Mouse (Mus musculus) WW6 (cell line): ENCODE data around the gene Gm49711.
"Not testable (repeated sequence)": the region's sequence is repeated elsewhere in the genome, so short reads cannot be mapped to it uniquely, and the experiment has no call there.

ENCODE experiments used
- DNase-seq: peaks from one replicate; pipeline ENCODE4 v3.0.0-alpha.2; 2013; ENCODE audit warnings: low read depth, low spot score

The Gm49711 gene

DNA sequence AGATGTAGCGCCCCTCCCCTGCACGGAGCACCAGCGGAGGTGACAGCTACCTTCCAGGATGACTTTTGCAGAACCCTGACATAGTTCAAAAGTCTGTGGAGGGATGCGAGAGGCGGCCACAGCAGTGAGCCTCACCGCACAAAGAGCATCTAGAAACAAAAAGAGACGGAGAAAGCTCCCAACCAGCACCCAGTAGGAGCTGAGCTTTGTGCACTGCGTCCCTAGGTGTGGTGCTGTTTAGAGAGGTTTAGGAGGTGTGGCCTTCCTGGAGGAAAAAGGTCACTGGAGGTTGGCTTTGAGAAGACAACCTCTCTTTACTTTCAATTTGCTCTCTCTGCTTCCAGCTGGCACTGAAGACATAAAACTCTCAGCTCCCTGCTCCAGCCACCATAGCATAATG, 121.2 kb downstream of the Gm49711 start:
- DNase-seq, result no peak

DNA sequence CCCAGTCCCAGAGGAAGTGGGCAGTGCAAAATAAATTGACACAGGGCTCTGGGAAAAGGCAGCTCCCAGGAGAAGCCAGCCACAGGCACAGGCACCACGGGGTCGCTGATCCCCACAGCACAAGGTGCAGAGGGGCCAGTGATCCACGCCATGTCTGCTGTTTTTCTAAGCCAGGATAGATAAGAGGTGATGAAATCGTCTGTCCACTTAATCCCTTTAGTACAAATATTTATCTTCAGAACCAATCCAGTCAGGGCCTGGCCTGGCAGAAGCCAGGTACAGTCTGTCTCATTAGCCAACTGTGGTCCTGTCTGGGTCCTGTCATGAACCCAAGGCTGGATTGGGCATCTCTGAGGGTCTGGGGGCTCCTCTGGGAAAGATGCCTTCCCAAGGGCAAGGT, 125.4 kb downstream of the Gm49711 start:
- DNase-seq, result no peak

DNA sequence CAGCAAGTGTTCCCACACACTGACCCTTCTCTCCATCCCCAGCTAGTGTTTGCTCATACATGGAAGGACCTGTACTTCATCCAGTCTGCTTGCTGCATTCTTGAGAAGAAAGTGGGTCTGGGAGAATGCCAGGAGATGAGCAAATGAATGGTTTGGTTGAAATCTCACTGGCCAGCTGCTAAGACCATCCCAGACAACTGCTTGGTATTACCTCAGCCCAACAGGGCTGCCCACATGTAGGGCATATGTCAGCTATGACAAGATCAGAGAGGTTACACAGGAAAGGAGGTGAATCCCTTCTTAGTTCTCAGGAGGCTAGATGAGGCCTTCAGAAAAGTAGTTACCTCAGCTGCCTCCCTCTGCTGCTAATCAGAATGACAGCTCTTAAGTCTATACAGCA, 132.5 kb downstream of the Gm49711 start:
- DNase-seq, result no peak

DNA sequence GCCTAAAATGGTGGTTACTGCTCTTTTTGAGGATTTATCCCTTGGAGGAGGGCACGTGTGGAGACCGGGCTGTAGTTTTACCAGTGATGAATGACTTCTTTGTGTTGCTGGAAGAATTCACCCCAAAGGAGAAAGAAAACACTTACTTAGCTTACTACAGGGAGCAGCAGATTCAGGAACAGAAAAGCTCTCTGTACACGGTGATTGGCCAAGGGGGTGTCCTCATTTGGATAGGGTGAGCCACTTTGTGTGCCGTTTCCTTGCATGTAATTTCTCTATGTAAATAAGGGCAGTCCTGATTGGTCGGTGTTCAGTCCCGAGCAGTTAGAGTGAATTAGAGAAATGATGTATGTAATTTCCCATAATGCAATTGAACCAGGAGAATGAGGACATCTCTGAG, 137.0 kb downstream of the Gm49711 start:
- no peak for DNase-seq

DNA sequence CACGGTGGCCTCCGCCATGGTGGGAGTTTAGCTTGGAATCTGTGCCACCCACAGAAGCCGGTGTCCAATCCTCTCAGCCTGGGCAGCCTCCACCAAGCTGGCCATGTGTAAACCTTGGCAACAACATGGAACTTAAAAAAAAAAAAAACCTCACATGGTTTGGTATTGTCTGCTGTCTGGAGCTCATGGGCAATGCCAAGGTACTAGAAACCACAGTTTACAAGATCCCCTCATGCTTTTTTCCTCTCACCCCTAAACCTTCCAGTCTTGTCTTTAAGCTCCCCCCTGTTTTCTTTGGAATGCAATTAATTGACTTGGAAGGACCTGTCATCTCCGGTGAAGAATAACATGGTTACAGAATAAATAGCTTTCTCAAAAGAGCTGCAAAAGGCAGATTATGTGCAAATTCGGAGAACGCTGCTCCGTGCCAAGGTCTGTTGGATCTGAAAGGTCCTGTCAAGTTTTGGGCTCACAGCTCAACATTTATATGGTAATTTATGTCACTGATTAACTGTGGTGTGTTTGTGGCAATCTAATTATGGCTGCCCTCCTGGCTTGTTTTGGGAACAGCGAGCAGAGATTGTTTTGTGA, 138.7 kb downstream of the Gm49711 start:
- no peak for DNase-seq

DNA sequence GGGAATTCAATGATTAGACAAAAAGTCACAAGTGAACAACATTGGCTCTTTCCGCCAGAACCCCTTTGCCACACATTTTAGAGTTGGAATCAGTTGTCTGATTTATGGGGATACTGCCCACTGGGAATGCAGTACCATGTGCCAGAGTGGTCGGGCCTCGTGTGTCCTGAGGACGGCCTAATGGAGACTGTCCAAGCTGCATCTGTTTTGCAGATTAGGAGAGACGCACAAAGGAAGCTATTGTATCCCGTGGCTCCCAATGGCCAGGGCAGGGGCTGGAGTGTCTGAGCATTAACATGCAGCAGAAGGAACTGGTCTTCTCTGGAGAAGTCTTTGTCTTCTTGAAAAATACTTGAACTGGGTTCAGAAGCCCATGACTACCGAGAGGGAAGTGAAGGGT, 142.5 kb downstream of the Gm49711 start:
- no peak for DNase-seq

DNA sequence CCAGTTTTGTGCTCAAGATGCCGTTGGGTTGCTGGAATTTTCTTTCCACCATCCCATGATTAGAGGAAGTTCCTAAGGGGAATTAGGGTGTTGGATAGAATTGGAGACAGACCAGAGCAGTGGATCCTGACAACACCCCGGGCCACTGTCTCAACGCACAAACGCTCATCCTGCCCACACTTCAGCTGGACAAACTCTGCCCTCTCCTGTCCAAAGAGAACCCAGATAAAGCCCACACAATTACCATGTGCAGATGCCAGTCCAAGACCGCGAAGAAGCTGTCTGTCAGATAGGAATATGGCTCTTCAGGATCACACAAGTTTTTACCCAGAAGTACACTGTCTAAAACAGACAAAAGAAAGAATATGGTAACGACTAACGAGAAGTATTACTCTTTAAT, 145.5 kb downstream of the Gm49711 start:
- no peak for DNase-seq

DNA sequence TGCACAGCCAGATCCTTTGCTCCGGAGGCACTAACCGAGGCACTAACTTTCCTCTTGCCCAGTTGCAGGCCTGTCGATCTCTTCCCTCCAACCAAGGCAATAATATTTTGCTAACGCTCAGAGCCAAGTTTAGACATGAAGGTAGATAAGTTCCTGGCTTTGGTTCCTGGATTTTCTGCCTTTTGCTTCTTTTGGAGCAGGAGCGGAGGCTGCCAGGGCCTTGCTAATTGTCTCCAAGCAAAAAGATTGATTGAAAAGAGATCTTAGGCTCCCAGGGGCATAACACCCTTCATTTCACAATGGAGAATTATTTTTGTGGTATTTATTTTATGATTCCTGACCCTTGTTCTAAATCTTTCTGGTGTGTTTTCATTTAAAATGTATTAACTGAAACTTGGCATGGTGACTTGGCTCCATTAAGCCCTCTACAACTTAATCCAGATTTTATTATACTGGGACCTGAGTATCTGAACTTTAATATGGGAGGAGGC, 151.2 kb downstream of the Gm49711 start:
- DNase-seq, result no peak

DNA sequence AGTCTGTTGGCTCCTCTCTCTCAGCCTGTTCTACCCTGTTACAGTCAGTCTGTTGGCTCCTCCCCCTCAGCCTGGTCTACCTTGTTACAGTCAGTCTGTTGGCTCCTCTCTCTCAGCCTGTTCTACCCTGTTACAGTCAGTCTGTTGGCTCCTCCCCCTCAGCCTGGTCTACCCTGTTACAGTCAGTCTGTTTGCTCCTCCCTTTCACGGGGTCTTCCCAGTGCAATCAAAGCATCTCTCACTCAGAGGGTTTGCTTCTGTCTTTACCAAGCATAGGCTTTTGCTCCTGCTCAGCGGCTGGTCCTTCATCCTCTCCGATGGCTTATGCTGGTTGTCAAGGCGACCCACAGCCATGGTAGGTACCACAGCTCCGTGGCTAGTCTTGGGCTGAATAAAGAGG, 152.2 kb downstream of the Gm49711 start:
- DNase-seq, result not testable (repeated sequence)

DNA sequence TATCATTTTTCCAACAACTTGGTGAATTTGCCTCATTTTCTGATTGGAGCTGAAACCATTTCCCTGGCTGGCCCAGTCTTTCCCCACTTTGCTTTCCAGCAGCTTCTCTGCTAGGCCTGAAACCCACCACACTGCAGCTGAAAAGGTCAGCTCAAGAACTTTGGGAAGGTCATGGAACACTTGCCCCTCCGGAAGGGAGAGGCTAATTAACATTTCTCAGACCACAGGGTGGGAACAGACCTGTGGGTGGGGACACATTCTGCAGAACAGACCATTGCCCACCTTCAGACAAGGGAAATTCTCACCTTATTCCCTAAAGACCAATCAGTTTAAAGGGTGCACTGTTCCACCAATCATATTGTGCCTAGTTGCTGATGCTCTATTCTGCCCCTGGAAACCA, 155.8 kb downstream of the Gm49711 start:
- DNase-seq, result not testable (repeated sequence)

DNA sequence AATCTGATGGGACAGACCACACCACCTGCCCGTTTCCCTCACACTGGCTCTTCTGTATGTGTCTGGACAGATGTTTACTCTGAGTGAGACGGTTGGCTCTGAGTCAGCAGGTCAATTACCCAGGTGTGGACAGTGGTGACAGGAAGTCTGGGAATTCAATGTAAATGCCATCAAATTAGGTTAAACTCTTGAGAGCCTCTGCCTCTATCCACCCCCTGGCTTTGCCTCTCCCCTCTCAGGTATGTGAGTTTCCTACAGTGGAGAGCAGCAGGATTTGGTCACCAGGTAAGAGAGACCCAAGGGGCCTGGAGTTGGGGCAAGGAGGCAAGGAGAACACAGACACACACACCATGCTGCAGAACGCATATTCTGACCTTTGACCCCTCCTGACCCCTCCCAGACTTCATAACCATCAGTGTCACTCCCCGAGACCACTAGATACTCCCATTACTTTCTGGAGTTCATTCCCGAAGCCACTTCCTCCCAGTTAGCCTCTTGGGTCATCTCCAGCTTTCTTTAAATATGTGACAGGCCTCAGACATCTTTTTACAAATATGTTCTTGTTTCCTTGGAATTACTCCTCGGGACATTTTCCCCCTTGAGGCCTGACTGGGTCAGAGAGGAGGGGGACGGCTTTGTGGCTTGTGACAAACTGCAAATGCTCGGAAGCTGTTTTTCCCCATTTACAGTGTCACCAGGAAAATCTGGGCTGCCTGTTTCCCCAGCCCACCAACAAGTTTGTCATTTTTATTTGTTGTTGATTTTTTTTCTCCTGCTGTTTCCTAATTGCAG, 157.7 kb downstream of the Gm49711 start:
- no peak for DNase-seq

DNA sequence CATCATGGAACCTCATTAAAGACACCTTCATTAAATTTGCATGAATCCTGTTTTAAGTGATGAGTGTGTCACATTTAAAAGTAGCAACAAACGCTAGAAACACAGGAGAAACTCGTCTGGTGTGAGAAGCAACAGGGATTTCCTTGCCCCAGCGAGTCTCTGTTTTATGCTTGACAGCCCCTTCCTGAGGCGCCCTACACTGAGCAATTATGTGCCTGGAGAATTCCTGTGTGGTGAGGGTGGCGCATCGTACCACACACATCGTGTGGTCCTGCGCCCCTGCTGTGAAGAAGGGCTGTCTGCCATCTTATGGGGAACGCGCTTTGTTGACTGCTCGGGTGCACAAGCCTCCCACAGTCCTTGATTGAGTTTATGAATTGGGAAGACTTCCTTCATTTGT, 162.6 kb downstream of the Gm49711 start:
- no peak for DNase-seq

DNA sequence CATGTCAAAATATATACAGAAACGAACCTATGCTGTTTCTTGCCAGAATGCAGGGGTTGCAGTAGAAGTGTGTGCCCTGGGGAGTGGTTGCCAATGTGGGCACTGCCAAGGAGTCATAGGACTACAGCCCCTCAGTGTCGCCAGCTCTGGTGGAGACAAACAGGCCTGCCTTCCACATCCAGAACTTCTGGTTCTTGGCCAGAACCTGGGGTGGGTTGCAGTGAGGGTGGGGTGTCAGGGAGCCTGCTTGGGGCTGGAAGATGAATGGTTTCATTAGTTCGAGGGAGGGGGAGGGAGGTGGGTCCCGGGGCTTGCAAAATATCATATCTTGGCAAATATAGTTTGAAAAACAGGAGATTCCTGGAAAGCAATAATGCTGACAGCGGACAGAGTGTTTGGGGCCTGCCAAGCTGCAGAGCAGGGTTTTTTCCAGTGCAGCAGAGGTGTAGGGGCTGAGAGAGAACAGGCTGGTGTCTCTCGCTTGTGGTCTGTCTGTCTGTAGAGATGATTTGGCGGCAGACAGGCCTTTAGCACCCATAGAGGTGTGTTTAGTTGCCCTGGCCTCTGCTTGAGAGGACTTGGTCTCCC, 170.3 kb downstream of the Gm49711 start:
- DNase-seq, result no peak

DNA sequence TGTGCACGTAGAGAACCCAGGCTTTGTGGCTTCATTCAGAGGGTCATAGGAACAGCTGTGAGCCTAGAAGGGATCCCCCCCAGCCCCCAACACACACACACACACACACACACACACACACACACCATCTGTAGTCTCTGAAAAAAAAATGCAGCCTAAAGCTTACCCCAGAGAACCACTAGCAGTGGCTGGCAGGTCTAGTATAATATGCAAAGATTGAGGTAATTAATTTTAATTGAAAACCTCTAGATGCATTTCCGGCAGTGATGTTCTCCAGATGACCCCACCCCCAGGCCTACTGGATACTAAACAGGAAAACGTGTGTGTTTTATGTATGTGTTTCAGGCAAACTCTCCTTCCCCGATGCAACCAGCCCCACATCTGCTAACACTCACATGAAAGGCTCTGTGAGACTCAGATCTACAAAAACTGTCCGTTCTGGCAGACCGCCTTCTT, 172.4 kb downstream of the Gm49711 start:
- DNase-seq, result no peak

DNA sequence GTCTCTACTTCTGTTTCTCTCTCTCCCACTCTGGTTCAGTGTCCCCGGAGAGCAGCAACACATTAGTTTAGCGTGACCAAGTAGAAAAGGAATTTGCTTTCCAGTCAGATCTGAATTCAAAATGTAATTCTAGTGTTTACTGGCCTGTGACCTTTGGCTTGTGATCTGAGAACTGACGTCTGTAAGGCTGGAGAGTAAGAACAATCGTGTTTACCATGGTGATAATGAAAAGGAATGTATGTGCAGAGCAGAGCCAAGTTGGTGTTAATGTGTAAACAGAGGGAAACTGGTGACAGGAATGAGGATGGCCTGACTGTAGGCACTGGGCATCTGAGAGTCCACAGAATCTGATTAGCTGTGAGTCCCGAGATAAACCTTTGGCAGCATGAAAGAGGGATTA, 176.4 kb downstream of the Gm49711 start:
- DNase-seq, result no peak

DNA sequence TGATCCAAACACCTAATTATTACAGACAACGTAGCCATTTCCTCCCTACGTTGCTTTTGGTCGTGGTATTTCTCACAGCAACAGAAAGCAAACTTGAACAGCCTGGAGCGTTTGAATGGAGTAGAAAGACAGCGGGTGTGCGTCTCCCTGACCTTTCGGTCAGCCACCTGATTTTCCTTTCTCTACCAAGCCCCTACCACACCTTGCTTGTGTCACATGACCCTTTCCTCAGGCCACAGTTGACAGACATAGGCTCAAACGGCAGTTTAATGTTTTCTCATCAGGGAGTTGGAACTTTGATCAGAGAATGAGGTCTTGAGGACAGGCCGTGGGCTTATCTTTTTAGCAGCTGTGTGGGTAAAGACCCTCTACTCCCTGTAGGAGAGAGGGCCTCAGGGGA, 177.1 kb downstream of the Gm49711 start:
- no peak for DNase-seq
